Mouse (Mus musculus) stomach, embryonic 16.5 days (tissue): ENCODE data around the gene Prkcz. TPM values are rescaled to one million over a fixed set of nuclear protein-coding genes. Genes with fewer than 3 reads are reported as not detected.

Source experiments
- polyA plus RNA-seq: library from polyadenylated mRNA; unstranded; fragments of >200 nt; fragmentation: Nextera tagmentation; extraction: Ambion mirVana; gene quantifications from 2 replicates; pipeline ENCODE4 v1.2.1, GENCODE M21; 2015

Gene Prkcz
- polyA plus RNA-seq, 1 experiment from 2014 or later: 16.7 TPM

Other genes starting within 250 kb of the Prkcz start
- 17.7 and 17.9 TPM in 2 replicates for gene Ski, start 138.8 kb downstream of the Prkcz start, polyA plus RNA-seq
- 58.4 and 60.1 TPM in 2 replicates for gene Faap20, start 111.6 kb downstream of the Prkcz start, polyA plus RNA-seq
- gene Gabrd, start 36.8 kb upstream of the Prkcz start, polyA plus RNA-seq: 0.23 TPM in 1 of 2 replicates, not detected in the other
- 2.1 and 2.8 TPM in 2 replicates for gene Cfap74, start 47.8 kb upstream of the Prkcz start, polyA plus RNA-seq
- 2.6 TPM in 1 of 2 replicates, not detected in the other for gene Tmem52, start 107.8 kb upstream of the Prkcz start, polyA plus RNA-seq
- gene Gnb1, start 130.0 kb upstream of the Prkcz start, polyA plus RNA-seq: 312 and 332 TPM in 2 replicates
- 85.5 and 89.1 TPM in 2 replicates for gene Nadk, start 201.0 kb upstream of the Prkcz start, polyA plus RNA-seq
- 6.3 and 6.8 TPM in 2 replicates for gene Slc35e2, start 240.1 kb upstream of the Prkcz start, polyA plus RNA-seq